Mouse (Mus musculus) neural tube, embryonic 13.5 days (tissue): Measurements from ENCODE around the gene Astn2. TPM values are rescaled to one million over a fixed set of nuclear protein-coding genes. Genes with fewer than 3 reads are reported as not detected.

ENCODE experiments used
- ATAC-seq: fragments of 200-750 bp; cut with Nextera tagmentation; 2 replicates; pipeline ENCODE4 v1.8.0; 2017; ENCODE audit warnings: low read depth, mild to moderate bottlenecking, moderate TSS enrichment, moderate library complexity
- H3K27ac ChIP-seq: fragments of 300-500 bp; sonication (generic); replicated peaks from 2 replicates; pipeline ENCODE4 v1.5.1; 2015; ENCODE audit warnings: moderate library complexity, mild to moderate bottlenecking, inconsistent platforms
- H3K27me3 ChIP-seq: fragments of 300-500 bp; sonication (generic); 2 replicates; pipeline ENCODE4 v1.6.1; 2015; ENCODE audit warnings: mild to moderate bottlenecking, inconsistent platforms
- H3K36me3 ChIP-seq: fragments of 300-500 bp; sonication (generic); 2 replicates; pipeline ENCODE4 v1.6.1; 2015; ENCODE audit warnings: mild to moderate bottlenecking, inconsistent platforms
- H3K4me1 ChIP-seq: fragments of 300-500 bp; sonication (generic); replicated peaks from 2 replicates; pipeline ENCODE4 v1.6.1; 2015; ENCODE audit warnings: inconsistent platforms
- H3K4me2 ChIP-seq: fragments of 300-500 bp; sonication (generic); 2 replicates; pipeline ENCODE4 v1.6.1; 2015; ENCODE audit warnings: inconsistent platforms, mild to moderate bottlenecking, moderate library complexity
- H3K4me3 ChIP-seq: fragments of 300-500 bp; sonication (generic); 2 replicates; pipeline ENCODE4 v1.5.1; 2015; ENCODE audit warnings: mild to moderate bottlenecking, inconsistent platforms
- H3K9ac ChIP-seq: fragments of 300-500 bp; sonication (generic); 2 replicates; pipeline ENCODE4 v1.6.1; 2015; ENCODE audit warnings: moderate library complexity, mild to moderate bottlenecking, inconsistent platforms
- H3K9me3 ChIP-seq: fragments of 300-500 bp; sonication (generic); 2 replicates; pipeline ENCODE4 v1.6.1; 2016; ENCODE audit warnings: inconsistent platforms
- WGBS: fragments of 180-500 bp; shearing (Covaris S2); methylation state at CpG from one replicate; pipeline ENCODE4 v1.1.7; 2015; 5-methylcytosine and 5-hydroxymethylcytosine counted together
- polyA plus RNA-seq: library from polyadenylated mRNA; unstranded; fragments of >200 nt; fragmentation: Nextera tagmentation; extraction: Ambion mirVana; gene quantifications from 2 replicates; pipeline ENCODE4 v1.2.1, GENCODE M21; 2015

The Astn2 gene
- polyA plus RNA-seq, 1 experiment from 2014 or later = 2.7 TPM

- 67% methylated on average over 6 of the region's 6 CpGs for WGBS
These were observed 98.0 kb downstream of the Astn2 start for GRCm38 (mm10) chr4:66306377-66306776.

GRCm38 (mm10) chr4:66302686-66303310, 101.6 kb downstream of the Astn2 start:
- Histone ChIP-seq H3K36me3 (no peaks in the 10 kb centered on the region), H3K27me3 (no peaks in the 10 kb centered on the region), H3K9ac (no peak overlapping the region), H3K9me3 (no peaks in the 10 kb centered on the region), H3K4me3 (no peak overlapping the region), H3K4me1 (peaks cover 9% of the 10 kb centered on the region), H3K4me2 (no peak overlapping the region), H3K27ac (peak overlapping the region; percentile 13; the same call in 1 of the 2 replicates)
- ATAC-seq = no peak
- WGBS = 69% methylated on average over 7 of the region's 7 CpGs

More at GRCm38 (mm10) chr4:66306377-66306776, 98.0 kb downstream of the Astn2 start:
- Histone ChIP-seq H3K4me2 (no peak overlapping the region), H3K4me1 (peaks cover 9% of the 10 kb centered on the region), H3K27ac (no peak overlapping the region), H3K9ac (no peak overlapping the region), H3K4me3 (no peak overlapping the region), H3K36me3 (no peaks in the 10 kb centered on the region), H3K9me3 (no peaks in the 10 kb centered on the region), H3K27me3 (no peaks in the 10 kb centered on the region)
- ATAC-seq = no peak

- no peaks in the 10 kb centered on the region for H3K27me3 ChIP-seq
- H3K9ac ChIP-seq = no peak overlapping the region
- H3K4me2 ChIP-seq = no peak overlapping the region
- no peak overlapping the region for H3K4me3 ChIP-seq
- no peaks in the 10 kb centered on the region for H3K36me3 ChIP-seq
- H3K4me1 ChIP-seq = peaks cover 13% of the 10 kb centered on the region
- no peak for ATAC-seq
- no peaks in the 10 kb centered on the region for H3K9me3 ChIP-seq
- no peak overlapping the region for H3K27ac ChIP-seq
These were observed 119.4 kb downstream of the Astn2 start for GRCm38 (mm10) chr4:66285034-66285433.

- no peaks in the 10 kb centered on the region for H3K36me3 ChIP-seq
- no peak overlapping the region for H3K9ac ChIP-seq
- H3K27ac ChIP-seq = no peak overlapping the region
- H3K9me3 ChIP-seq = no peaks in the 10 kb centered on the region
- ATAC-seq = no peak
- no peak overlapping the region for H3K4me3 ChIP-seq
- no peak overlapping the region for H3K4me2 ChIP-seq
- peaks cover 14% of the 10 kb centered on the region for H3K4me1 ChIP-seq
- H3K27me3 ChIP-seq = no peaks in the 10 kb centered on the region
- WGBS = 74% methylated on average over 4 of the region's 4 CpGs
These were observed 128.3 kb downstream of the Astn2 start for GRCm38 (mm10) chr4:66276096-66276495.

- H3K4me1 ChIP-seq = peaks cover 10% of the 10 kb centered on the region
- no peak overlapping the region for H3K4me2 ChIP-seq
- 0 out of 2 replicates have a peak, but pooled peaks have one; percentile 5 for ATAC-seq
- 60% methylated on average over 6 of the region's 6 CpGs for WGBS
- H3K36me3 ChIP-seq = no peaks in the 10 kb centered on the region
- no peaks in the 10 kb centered on the region for H3K27me3 ChIP-seq
- H3K9ac ChIP-seq = no peak overlapping the region
- H3K4me3 ChIP-seq = no peak overlapping the region
- H3K9me3 ChIP-seq = no peaks in the 10 kb centered on the region
- no peak overlapping the region for H3K27ac ChIP-seq
These were observed 132.8 kb downstream of the Astn2 start for GRCm38 (mm10) chr4:66271550-66272117.

GRCm38 (mm10) chr4:66264031-66264430, 140.4 kb downstream of the Astn2 start:
- Histone ChIP-seq H3K9ac (no peak overlapping the region), H3K36me3 (no peaks in the 10 kb centered on the region), H3K9me3 (no peaks in the 10 kb centered on the region), H3K4me1 (no peaks in the 10 kb centered on the region), H3K27me3 (no peaks in the 10 kb centered on the region), H3K4me2 (no peak overlapping the region), H3K4me3 (no peak overlapping the region), H3K27ac (no peak overlapping the region)
- ATAC-seq = no peak
- WGBS = 88% methylated on average over 4 of the region's 4 CpGs

GRCm38 (mm10) chr4:66261276-66261675, 143.1 kb downstream of the Astn2 start:
- H3K4me3 ChIP-seq = no peak overlapping the region
- H3K36me3 ChIP-seq = no peaks in the 10 kb centered on the region
- H3K4me2 ChIP-seq = no peak overlapping the region
- WGBS = 93% methylated on average over 3 of the region's 3 CpGs
- no peak for ATAC-seq
- H3K9ac ChIP-seq = no peak overlapping the region
- no peaks in the 10 kb centered on the region for H3K4me1 ChIP-seq
- no peaks in the 10 kb centered on the region for H3K9me3 ChIP-seq
- H3K27ac ChIP-seq = no peak overlapping the region
- no peaks in the 10 kb centered on the region for H3K27me3 ChIP-seq

GRCm38 (mm10) chr4:66258905-66259304, 145.5 kb downstream of the Astn2 start:
- Histone ChIP-seq H3K4me3 (no peak overlapping the region), H3K4me2 (no peak overlapping the region), H3K4me1 (peaks cover 14% of the 10 kb centered on the region), H3K27ac (no peak overlapping the region), H3K9me3 (no peaks in the 10 kb centered on the region), H3K36me3 (no peaks in the 10 kb centered on the region), H3K9ac (no peak overlapping the region), H3K27me3 (no peaks in the 10 kb centered on the region)
- 91% methylated on average over 2 of the region's 2 CpGs for WGBS
- ATAC-seq = no peak

GRCm38 (mm10) chr4:66254695-66255492, 149.5 kb downstream of the Astn2 start:
- H3K9me3 ChIP-seq = no peaks in the 10 kb centered on the region
- WGBS = 71% methylated on average over 4 of the region's 4 CpGs
- H3K27me3 ChIP-seq = no peaks in the 10 kb centered on the region
- H3K4me2 ChIP-seq = no peak overlapping the region
- peaks cover 14% of the 10 kb centered on the region for H3K4me1 ChIP-seq
- H3K36me3 ChIP-seq = no peaks in the 10 kb centered on the region
- H3K9ac ChIP-seq = no peak overlapping the region
- ATAC-seq = peak; percentile 62
- no peak overlapping the region for H3K27ac ChIP-seq
- no peak overlapping the region for H3K4me3 ChIP-seq

GRCm38 (mm10) chr4:66248521-66248920, 155.9 kb downstream of the Astn2 start:
- Histone ChIP-seq H3K4me1 (peaks cover 7% of the 10 kb centered on the region), H3K36me3 (no peaks in the 10 kb centered on the region), H3K4me3 (no peak overlapping the region), H3K4me2 (no peak overlapping the region), H3K9me3 (no peaks in the 10 kb centered on the region), H3K9ac (no peak overlapping the region), H3K27ac (no peak overlapping the region), H3K27me3 (no peaks in the 10 kb centered on the region)
- ATAC-seq = no peak
- 59% methylated on average over 8 of the region's 8 CpGs for WGBS

- Histone ChIP-seq H3K4me3 (no peak overlapping the region), H3K27ac (no peak overlapping the region)
- ATAC-seq = no peak
These were observed 161.7 kb downstream of the Astn2 start for GRCm38 (mm10) chr4:66242683-66243082.

GRCm38 (mm10) chr4:66232799-66233198, 171.6 kb downstream of the Astn2 start:
- H3K4me3 ChIP-seq = no peak overlapping the region
- H3K9ac ChIP-seq = no peak overlapping the region
- H3K9me3 ChIP-seq = no peaks in the 10 kb centered on the region
- WGBS = 87% methylated on average over 3 of the region's 3 CpGs
- H3K4me1 ChIP-seq = peaks cover 7% of the 10 kb centered on the region; the same call in 1 of the 2 replicates
- no peaks in the 10 kb centered on the region for H3K36me3 ChIP-seq
- H3K4me2 ChIP-seq = no peak overlapping the region
- H3K27ac ChIP-seq = no peak overlapping the region
- peak; percentile 27; the same call in 1 of the 2 replicates for ATAC-seq
- H3K27me3 ChIP-seq = no peaks in the 10 kb centered on the region

More at GRCm38 (mm10) chr4:66242683-66243082, 161.7 kb downstream of the Astn2 start:
- Histone ChIP-seq H3K9me3 (no peaks in the 10 kb centered on the region), H3K36me3 (no peaks in the 10 kb centered on the region), H3K9ac (no peak overlapping the region), H3K27me3 (no peaks in the 10 kb centered on the region), H3K4me2 (no peak overlapping the region), H3K4me1 (no peaks in the 10 kb centered on the region)
